Mouse (Mus musculus): ENCODE data around the gene Mgme1. TPM values are rescaled to one million over a fixed set of nuclear protein-coding genes. Genes with fewer than 3 reads are reported as not detected.

The Mgme1 gene
- polyA plus RNA-seq, 1 experiment = 5.9 TPM

- peak in 1 of 2 experiments; percentile 63 for DNase-seq (ENCODE audit: extremely low spot score in 1 of 2, low spot score in 1 of 2)
These were observed 29.5 kb downstream of the Mgme1 start for GRCm38 (mm10) chr2:144299749-144300669.

GRCm38 (mm10) chr2:144301101-144301500 is 30.6 kb downstream of the Mgme1 start:
- DNase-seq (ENCODE audit: extremely low spot score in 1 of 2, low spot score in 1 of 2) = no peak

GRCm38 (mm10) chr2:144305721-144306294 is 35.3 kb downstream of the Mgme1 start:
- DNase-seq (ENCODE audit: extremely low spot score in 1 of 2, low spot score in 1 of 2) = no peak

- no peak for DNase-seq (ENCODE audit: extremely low spot score in 1 of 2, low spot score in 1 of 2)
These were observed 38.1 kb downstream of the Mgme1 start for GRCm38 (mm10) chr2:144308561-144308960.

- no peak for DNase-seq (ENCODE audit: extremely low spot score in 1 of 2, low spot score in 1 of 2)
These were observed 39.8 kb downstream of the Mgme1 start for GRCm38 (mm10) chr2:144310273-144310672.

GRCm38 (mm10) chr2:144311372-144311771 is 40.9 kb downstream of the Mgme1 start:
- DNase-seq (ENCODE audit: extremely low spot score in 1 of 2, low spot score in 1 of 2) = no peak

GRCm38 (mm10) chr2:144324218-144324617 is 53.8 kb downstream of the Mgme1 start:
- DNase-seq (ENCODE audit: extremely low spot score in 1 of 2, low spot score in 1 of 2) = no peak

- no peak for DNase-seq (ENCODE audit: extremely low spot score in 1 of 2, low spot score in 1 of 2)
These were observed 59.0 kb downstream of the Mgme1 start for GRCm38 (mm10) chr2:144329451-144329850.

- DNase-seq (ENCODE audit: extremely low spot score in 1 of 2, low spot score in 1 of 2) = no peak
These were observed 59.5 kb downstream of the Mgme1 start for GRCm38 (mm10) chr2:144329937-144330336.

- DNase-seq (ENCODE audit: extremely low spot score in 1 of 2, low spot score in 1 of 2) = no peak
These were observed 60.0 kb downstream of the Mgme1 start for GRCm38 (mm10) chr2:144330352-144330959.

Other genes starting within 250 kb of the Mgme1 start
- not detected in 2 replicates for gene Banf2, start 237.6 kb upstream of the Mgme1 start, polyA plus RNA-seq (2012; rRNA removed)
- 74.7 and 83.1 TPM in 2 replicates for gene Snx5, start 243 bp downstream of the Mgme1 start, polyA plus RNA-seq (2012; rRNA removed)
- gene Ovol2, start 61.5 kb downstream of the Mgme1 start, polyA plus RNA-seq (2012; rRNA removed) = 6.1 and 8.3 TPM in 2 replicates
- gene Kat14, start 98.3 kb downstream of the Mgme1 start, polyA plus RNA-seq (2012; rRNA removed) = 33.0 TPM in 2 replicates
- gene Pet117, start 98.3 kb downstream of the Mgme1 start, polyA plus RNA-seq (2012; rRNA removed) = 0.76 and 1.8 TPM in 2 replicates

All from frontal cortex, adult 2 months (tissue).